In genomic region chr8:120743898-120744290, GRCm38 (mm10) we compare ENCODE assay signal across 8 mouse cellular contexts. TPM values are rescaled to one million over a fixed set of nuclear protein-coding genes. Genes with fewer than 3 reads are reported as not detected.
DNase-seq lines count a peak whose midpoint lies in the region; ATAC-seq lines count a peak whose summit lies in the region.

No protein-coding gene starts in this region.

- H3K36me3 ChIP-seq in midbrain, embryonic 10.5 days = peaks cover 7% of the 10 kb centered on the region; the same call in 1 of the 2 replicates
- H3K36me3 ChIP-seq in midbrain, embryonic 16.5 days (ENCODE audit: control insufficient read depth, insufficient read depth, low read length) = no peaks in the 10 kb centered on the region
- H3K36me3 ChIP-seq in liver, embryonic 12.5 days = no peaks in the 10 kb centered on the region
- H3K36me3 ChIP-seq in splenic B cell, adult 2 months (ENCODE audit: control insufficient read depth, insufficient read depth, low read length, poor library complexity, severe bottlenecking) = peaks cover 42% of the 10 kb centered on the region

- intact Hi-C loops in heart, postnatal 14 days (cut with DNase I) = no loop called here

- H3K4me3 ChIP-seq in midbrain, embryonic 10.5 days = no peak overlapping the region
- no peak overlapping the region for H3K4me3 ChIP-seq in midbrain, embryonic 16.5 days (ENCODE audit: low read depth, low read length)
- no peak overlapping the region for H3K4me3 ChIP-seq in liver, embryonic 12.5 days

- H3K4me2 ChIP-seq in midbrain, embryonic 16.5 days (ENCODE audit: low read length) = no peak overlapping the region
- no peak overlapping the region for H3K4me2 ChIP-seq in liver, embryonic 12.5 days

- H3K27me3 ChIP-seq in midbrain, embryonic 10.5 days (ENCODE audit: low read depth, poor library complexity, severe bottlenecking) = peaks cover 62% of the 10 kb centered on the region
- H3K27me3 ChIP-seq in midbrain, embryonic 16.5 days (ENCODE audit: control insufficient read depth, insufficient read depth, low read depth, low read length) = no peaks in the 10 kb centered on the region
- peaks cover 8% of the 10 kb centered on the region; the same call in 1 of the 2 replicates for H3K27me3 ChIP-seq in liver, embryonic 12.5 days (replicated peaks)
- no peaks in the 10 kb centered on the region for H3K27me3 ChIP-seq in splenic B cell, adult 2 months (ENCODE audit: control insufficient read depth, insufficient read depth, low read length, poor library complexity, severe bottlenecking)

- H3K9me3 ChIP-seq in midbrain, embryonic 10.5 days (replicated peaks) = no peaks in the 10 kb centered on the region
- no peaks in the 10 kb centered on the region for H3K9me3 ChIP-seq in midbrain, embryonic 16.5 days (replicated peaks; ENCODE audit: control insufficient read depth, low read length, poor library complexity, severe bottlenecking)
- no peaks in the 10 kb centered on the region for H3K9me3 ChIP-seq in liver, embryonic 12.5 days (replicated peaks)

- no peak overlapping the region for H3K9ac ChIP-seq in midbrain, embryonic 16.5 days (ENCODE audit: low read depth, low read length)
- no peak overlapping the region for H3K9ac ChIP-seq in liver, embryonic 12.5 days

- peaks cover 44% of the 10 kb centered on the region for H3K4me1 ChIP-seq in midbrain, embryonic 10.5 days
- no peaks in the 10 kb centered on the region for H3K4me1 ChIP-seq in midbrain, embryonic 16.5 days (ENCODE audit: control insufficient read depth, insufficient read depth, low read length)
- peaks cover 21% of the 10 kb centered on the region for H3K4me1 ChIP-seq in liver, embryonic 12.5 days

- no peak for ATAC-seq in midbrain, embryonic 16.5 days
- peak; percentile 45; the same call in 1 of the 2 replicates for ATAC-seq in liver, embryonic 12.5 days
- ATAC-seq in CD4-positive, CD25-positive, alpha-beta regulatory T cell, adult 4 months = no peak

- DNase-seq in midbrain, embryonic 10.5 days (ENCODE audit: low spot score) = no peak
- peak; percentile 43 to 48 for DNase-seq in heart, postnatal 14 days
- peak; percentile 61 for DNase-seq in splenic B cell, adult 2 months (ENCODE audit: low read depth, low spot score)
- DNase-seq in layer of hippocampus, adult 8-10 months (ENCODE audit: low spot score in 2 of 2) = no peak
- DNase-seq in Muller cell, postnatal 12 days (ENCODE audit: inconsistent ontology term) = no peak

- H3K27ac ChIP-seq in midbrain, embryonic 10.5 days (replicated peaks) = peak overlapping the region; percentile 65; the same call in 1 of the 2 replicates
- H3K27ac ChIP-seq in midbrain, embryonic 16.5 days (ENCODE audit: low read length) = no peak overlapping the region
- peak overlapping the region; percentile 17; the same call in 1 of the 2 replicates for H3K27ac ChIP-seq in liver, embryonic 12.5 days

- WGBS in midbrain, embryonic 10.5 days = 76% methylated on average over 4 of the region's 4 CpGs
- WGBS in midbrain, embryonic 16.5 days = 58% methylated on average over 4 of the region's 4 CpGs
- WGBS in liver, embryonic 12.5 days (ENCODE audit: insufficient replicate concordance) = 57% methylated on average over 4 of the region's 4 CpGs

RNA-seq across cellular contexts. Expression of gene Irf8, which starts 7.7 kb away (rescaled TPM):
- polyA plus RNA-seq in midbrain, embryonic 10.5 days (2016; fragmentation: Nextera tagmentation; extraction: Ambion mirVana) = 6.9 and 7.6 TPM in 2 replicates
- 3.9 TPM in 2 replicates for polyA plus RNA-seq in midbrain, embryonic 16.5 days (2015; fragmentation: Nextera tagmentation; extraction: Ambion mirVana)
- 1 to 10 TPM; 3.9 to 4.3 TPM for total RNA-seq in heart, postnatal 14 days (2021)
- polyA plus RNA-seq in liver, embryonic 12.5 days (2016; fragmentation: Nextera tagmentation; extraction: Ambion mirVana) = 10.6 TPM in 2 replicates
- polyA plus RNA-seq in CD4-positive, CD25-positive, alpha-beta regulatory T cell, adult 4 months (2017; shearing (Covaris generic)) = 10 to 100 TPM; 12.3 to 22.7 TPM
- 10 to 100 TPM in 2 of 4 experiments, 1 to 10 TPM in 2; 4.8 to 33.7 (median 19.7) TPM for total RNA-seq in layer of hippocampus, adult 8-10 months (2022)

Comparison
In these comparisons a context has a peak if more than half of its experiments do, and no peak if none do; other contexts are left out.
1. DNase-seq: peak in heart, postnatal 14 days (2 of 2) and splenic B cell, adult 2 months (single experiment); none in midbrain, embryonic 10.5 days (single experiment), layer of hippocampus, adult 8-10 months (0 of 2) and Muller cell, postnatal 12 days (single experiment).